Mouse (Mus musculus) lung, adult 2 months (tissue): Measurements from ENCODE around the gene Mfsd4b5.

Experiments
- CTCF ChIP-seq: fragments of 200-500 bp; IDR thresholded peaks from 2 replicates; pipeline ENCODE4 v1.5.1; 2011; ENCODE audit warnings: mild to moderate bottlenecking, low read length, control low read depth; ENCODE audit not compliant: insufficient read depth
- POLR2A ChIP-seq: fragments of 200-500 bp; IDR thresholded peaks from 2 replicates; pipeline ENCODE4 v1.6.1; 2011; ENCODE audit warnings: low read depth, mild to moderate bottlenecking, control low read depth, low read length, borderline replicate concordance; ENCODE audit errors: extremely low read depth

- no peak for TF ChIP-seq POLR2A
- no peak for TF ChIP-seq CTCF
Observed at GRCm38 (mm10) chr10:39949377-39949954, 37.0 kb downstream of the Mfsd4b5 start.
